Mouse (Mus musculus): ENCODE data around the gene Pfkfb2.
"Not testable (repeated sequence)": the region's sequence is repeated elsewhere in the genome, so short reads cannot be mapped to it uniquely, and the experiment has no call there.

Gene Pfkfb2

DNA sequence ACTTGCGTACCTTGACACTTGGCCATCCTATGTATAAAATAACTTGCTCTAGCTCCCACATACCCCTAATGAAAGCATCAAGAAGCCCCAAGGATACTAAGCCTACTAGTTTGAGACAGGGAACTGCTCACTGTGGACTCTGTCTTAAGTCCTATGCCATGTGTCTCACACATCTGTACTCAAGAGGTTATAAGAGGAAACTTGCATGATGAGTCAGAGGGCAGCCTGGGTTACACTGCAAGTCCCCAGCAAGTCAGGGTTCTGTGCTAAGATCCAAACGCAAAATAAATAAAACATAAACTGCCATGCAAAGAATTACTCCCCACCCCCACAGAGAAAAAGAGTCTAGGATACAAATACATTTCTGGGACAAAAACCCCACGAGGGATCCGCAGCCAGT, 15.0 kb downstream of the Pfkfb2 start:
- in situ Hi-C loops (cut with MboI; ENCODE audit: low pct_unique_long_range_greater_than_20kb in 1 of 2, low sequenced_read_pairs in 2 of 2, unreplicated experiment in 1 of 2): no loop called here

DNA sequence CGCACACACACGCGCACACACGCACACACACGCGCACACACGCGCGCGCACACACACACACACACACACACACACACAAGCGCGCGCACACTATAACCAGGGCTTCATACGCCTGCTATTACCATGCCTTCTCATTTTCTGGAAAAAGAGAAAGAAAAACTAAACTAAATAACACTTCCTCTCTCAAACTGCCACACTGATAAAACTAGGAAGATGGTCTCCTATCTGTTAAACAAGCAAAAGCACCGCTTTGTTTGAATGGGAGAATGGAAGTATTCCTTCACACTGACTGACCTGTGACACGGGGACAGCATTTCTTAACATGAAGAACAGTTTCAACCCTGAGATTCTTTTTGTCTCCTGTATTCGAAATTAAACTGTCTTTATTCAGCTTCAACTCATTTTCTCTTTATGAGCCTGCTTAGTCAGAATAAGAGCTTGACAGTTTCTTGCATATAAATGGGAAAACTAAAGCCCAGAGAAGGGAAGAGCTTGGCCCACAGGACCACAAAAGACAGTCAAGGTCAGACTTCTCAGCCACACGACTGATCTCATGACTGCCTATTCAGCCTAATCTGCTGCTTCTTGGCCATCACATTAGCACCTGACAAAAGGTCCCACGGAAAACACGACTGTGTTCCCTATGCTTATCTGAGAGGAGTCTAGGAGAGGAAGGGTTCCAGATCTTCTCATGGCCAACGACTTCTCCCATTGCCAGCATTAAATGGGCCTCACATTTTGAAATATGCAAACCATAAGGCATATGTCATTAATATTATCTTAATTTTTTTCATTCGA, 18.6 kb downstream of the Pfkfb2 start:
- in situ Hi-C loops (cut with MboI; ENCODE audit: low pct_unique_long_range_greater_than_20kb in 1 of 2, low sequenced_read_pairs in 2 of 2, unreplicated experiment in 1 of 2): no loop called here

DNA sequence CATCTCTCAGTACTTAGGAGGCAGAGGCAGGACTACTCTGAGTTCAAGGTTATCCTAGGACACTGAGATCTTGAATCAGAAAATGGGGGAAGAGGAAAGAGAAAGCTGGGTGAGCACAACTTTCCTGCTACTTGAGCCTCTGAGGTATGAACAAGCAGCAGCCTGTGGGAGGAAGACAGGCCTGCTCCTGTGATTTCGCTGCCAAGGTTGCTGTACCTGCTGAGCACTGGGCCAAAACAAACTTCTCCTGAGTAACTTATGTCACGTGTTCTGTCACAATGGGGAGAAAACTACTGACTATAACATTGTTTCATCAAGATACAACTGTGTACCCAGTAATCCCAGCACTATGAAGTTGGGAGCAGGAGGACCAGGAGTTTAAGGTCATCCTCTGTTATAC, 25.4 kb downstream of the Pfkfb2 start:
- in situ Hi-C loops (cut with MboI; ENCODE audit: low pct_unique_long_range_greater_than_20kb in 1 of 2, low sequenced_read_pairs in 2 of 2, unreplicated experiment in 1 of 2): no loop called here

DNA sequence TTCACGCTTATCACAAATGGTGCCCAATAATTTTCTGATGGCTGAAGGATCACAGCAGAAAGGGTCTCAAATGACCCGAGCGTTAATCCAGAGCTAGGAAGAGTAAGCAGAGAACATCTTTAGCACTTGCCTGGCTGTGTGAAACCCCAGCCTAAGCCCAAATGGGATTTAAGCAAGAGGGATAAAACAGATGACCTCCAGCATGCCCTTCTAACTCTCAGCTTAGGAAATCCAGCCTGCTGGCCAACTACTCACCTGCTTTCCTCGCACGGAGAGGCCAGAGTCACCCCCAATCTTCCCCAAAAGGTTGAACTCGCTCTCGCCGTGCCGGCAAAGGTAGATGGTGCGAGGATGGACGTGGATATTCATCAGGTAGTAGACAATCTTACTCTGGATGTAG, 27.1 kb downstream of the Pfkfb2 start:
- in situ Hi-C loops (cut with MboI; ENCODE audit: low pct_unique_long_range_greater_than_20kb in 1 of 2, low sequenced_read_pairs in 2 of 2, unreplicated experiment in 1 of 2): no loop called here

DNA sequence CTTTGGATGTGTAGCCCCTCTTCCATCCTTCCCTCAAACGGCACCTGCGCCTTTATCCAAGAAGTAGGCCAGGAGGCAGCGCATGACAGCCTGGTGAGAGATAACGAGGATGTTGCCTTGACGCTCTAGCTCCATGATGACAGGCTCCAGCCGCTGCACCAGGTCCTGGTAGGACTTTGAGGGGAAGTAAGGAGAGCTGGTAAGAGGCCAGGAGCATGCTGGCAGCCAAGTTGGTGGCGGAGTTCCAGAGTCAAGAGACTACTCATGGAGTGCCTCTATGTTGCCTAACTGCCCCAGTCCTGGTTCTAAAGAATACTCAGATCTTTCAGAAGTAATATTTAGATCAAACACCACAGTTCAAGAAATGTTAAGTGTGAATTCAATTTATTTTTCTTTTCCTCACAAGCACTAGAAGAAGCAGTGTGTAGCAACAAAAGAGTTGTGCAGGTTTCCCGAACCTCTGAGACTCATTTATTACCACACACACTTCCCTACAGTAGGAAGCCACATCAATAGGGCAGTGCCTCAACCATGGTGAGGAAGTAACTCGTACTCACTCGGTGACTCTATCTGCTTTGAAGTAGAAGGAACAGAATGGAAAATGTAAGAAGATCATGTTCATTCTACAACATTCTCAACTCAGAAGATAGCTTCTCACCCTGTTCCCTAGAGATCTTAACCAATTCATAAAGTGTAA, 29.0 kb downstream of the Pfkfb2 start:
- in situ Hi-C loops (cut with MboI; ENCODE audit: low pct_unique_long_range_greater_than_20kb in 1 of 2, low sequenced_read_pairs in 2 of 2, unreplicated experiment in 1 of 2): no loop called here

DNA sequence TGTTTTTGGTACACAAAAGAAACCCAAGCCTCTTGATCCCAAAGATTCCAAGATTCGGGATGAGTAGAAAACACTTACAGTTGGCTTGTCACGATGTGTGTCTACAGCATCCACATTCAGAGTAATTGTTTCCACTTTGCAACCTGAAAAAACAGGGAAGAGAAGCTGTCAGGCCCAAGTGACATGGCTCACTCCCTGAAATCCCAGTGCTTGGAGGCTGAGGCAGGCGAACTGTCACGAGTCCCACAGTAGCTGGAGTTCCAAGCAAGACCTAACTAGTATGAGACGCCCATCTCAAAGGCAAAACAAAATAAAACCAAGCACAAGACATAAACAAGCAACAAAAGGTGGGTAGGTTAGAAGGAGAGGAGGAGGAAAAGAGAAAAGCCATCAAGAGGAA, 30.5 kb downstream of the Pfkfb2 start:
- in situ Hi-C loops (cut with MboI; ENCODE audit: low pct_unique_long_range_greater_than_20kb in 1 of 2, low sequenced_read_pairs in 2 of 2, unreplicated experiment in 1 of 2): no loop called here

DNA sequence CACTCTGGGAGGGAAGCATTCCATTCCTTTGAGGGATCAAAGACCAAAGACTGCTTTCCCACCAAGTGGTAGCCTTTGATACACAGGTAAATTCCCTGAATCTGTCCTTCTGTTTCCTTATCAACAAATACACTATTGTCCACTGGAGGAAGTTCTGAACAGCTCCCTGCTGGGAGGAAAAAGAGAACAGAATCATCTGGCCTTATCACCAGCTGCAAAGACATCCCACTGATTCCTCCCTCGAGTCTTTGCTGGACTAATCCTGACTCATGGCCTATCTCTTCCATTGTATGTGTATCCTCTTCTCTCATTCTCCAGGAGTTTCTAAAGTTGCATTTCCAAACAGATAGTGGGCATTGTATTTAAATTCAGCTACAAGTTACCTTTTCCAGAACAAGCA, 45.1 kb downstream of the Pfkfb2 start:
- in situ Hi-C loops (cut with MboI; ENCODE audit: low pct_unique_long_range_greater_than_20kb in 1 of 2, low sequenced_read_pairs in 2 of 2, unreplicated experiment in 1 of 2): no loop called here

DNA sequence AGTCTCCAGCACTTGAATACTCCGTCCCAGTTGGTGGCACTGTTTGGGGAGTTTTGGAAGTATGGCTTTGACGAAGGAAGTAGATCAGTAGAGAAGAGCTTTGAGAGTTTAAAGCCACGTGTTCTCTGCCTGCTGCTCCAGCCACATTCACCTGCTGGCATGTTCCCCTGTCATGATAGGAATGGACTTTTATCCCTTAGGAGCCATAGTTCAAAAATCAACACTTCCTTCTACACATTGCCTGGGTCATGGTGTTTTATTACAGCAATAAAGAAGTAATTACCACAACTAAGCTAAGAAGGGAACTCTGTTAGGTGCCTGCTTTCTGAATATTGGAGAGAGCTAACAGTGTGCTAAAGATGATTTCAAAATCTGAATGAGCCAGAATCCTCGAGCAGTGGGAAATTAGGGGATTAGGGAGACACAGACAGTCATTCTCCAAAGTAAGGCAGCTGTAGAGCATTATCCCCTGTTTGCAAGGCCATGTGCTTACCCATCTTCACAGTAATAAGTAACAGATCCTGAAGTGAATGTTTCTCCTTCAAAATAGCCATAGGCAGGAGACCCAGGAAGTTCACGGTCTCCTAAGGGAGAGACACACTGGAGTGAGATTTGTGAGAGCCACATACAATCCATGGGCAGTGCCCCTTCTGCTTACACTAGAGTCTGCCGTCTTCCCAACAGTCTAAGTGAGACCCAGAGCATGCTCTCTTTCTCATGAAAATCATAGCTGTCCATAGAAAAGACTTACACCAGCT, 47.2 kb downstream of the Pfkfb2 start:
- in situ Hi-C loops (cut with MboI; ENCODE audit: low pct_unique_long_range_greater_than_20kb in 1 of 2, low sequenced_read_pairs in 2 of 2, unreplicated experiment in 1 of 2): no loop called here

DNA sequence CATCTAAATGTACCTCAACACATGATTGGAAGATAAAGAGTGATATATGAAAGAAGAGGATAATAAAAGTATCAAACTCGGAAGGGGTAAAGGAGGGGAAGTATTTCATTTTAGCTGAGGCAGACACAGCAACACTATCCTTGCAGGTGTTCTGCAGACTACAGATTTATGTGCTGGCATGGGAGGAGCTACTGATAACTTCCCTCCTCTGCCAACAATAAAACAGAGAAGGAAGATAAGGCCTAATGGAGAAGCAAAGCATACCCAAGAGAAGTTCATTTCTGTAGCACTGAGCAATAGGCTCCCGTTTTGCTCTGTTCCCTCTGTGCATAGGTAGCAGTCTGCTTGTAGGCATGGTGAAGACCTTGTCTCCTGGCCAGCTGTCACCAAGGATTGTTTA, 48.0 kb downstream of the Pfkfb2 start:
- in situ Hi-C loops (cut with MboI; ENCODE audit: low pct_unique_long_range_greater_than_20kb in 1 of 2, low sequenced_read_pairs in 2 of 2, unreplicated experiment in 1 of 2): no loop called here

DNA sequence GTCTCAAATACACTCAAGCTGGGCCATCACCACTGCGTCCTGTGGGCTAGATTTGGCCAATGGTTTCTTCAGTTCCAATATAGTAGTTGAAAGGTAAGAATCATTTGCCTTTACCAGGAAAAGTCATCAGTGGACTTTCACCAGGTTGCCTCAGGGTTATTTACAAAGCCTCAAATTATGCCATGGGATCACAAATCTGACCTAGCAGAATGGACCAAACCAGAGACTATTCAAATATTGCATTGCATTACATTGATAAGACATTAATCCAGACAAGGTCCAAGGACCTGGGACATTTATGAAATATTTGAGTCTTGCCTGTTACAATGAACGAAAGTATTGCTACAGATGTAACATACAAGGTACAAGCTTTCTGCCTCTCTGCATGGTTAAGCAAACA, 50.5 kb downstream of the Pfkfb2 start:
- in situ Hi-C loops (cut with MboI; ENCODE audit: low pct_unique_long_range_greater_than_20kb in 1 of 2, low sequenced_read_pairs in 2 of 2, unreplicated experiment in 1 of 2): no loop called here

DNA sequence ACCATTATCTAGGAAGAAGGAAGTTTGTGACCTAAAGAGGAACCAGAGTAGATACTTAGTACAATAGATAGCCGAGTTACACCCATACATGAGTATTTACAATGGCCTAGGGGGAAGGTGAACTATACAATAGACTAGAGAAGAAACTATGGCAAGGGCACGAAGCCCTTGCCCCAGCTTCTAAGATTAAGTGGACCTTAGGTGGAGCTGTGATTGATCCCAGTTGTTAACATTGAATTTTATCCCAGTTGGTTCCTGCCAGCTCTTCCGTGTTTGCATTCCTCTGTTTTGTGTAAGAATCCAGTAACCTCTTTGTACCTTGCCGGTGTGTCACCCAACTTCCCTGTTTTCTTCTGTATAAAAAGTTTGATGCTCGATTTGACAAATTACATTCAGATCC, 65.5 kb downstream of the Pfkfb2 start:
- in situ Hi-C loops (cut with MboI; ENCODE audit: low pct_unique_long_range_greater_than_20kb in 1 of 2, low sequenced_read_pairs in 2 of 2, unreplicated experiment in 1 of 2): not testable (repeated sequence)

DNA sequence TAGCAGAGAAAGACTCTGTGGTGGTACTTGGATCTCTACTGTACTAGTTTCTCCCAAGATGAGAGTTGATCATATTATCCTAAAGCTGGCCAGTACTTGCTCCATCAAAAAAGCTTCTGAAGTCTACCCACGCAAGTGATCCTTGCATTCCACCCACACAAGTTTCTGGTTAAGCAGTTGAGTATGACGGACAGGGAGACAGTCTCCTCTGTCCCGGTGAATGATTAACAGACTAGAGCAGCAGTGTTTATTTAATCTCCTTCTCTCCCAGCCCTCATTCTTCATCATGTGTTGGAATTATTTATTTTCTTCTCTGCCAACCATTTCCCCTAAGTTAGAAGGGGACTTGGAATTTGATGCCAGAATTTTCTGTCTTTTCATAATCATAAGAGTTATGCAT, 67.6 kb downstream of the Pfkfb2 start, which contains the start of gene C4bp:
Gene C4bp (minus strand): TSS at position 179 of the 400 bp plus-strand sequence.
- in situ Hi-C loops (cut with MboI; ENCODE audit: low pct_unique_long_range_greater_than_20kb in 1 of 2, low sequenced_read_pairs in 2 of 2, unreplicated experiment in 1 of 2): no loop called here

DNA sequence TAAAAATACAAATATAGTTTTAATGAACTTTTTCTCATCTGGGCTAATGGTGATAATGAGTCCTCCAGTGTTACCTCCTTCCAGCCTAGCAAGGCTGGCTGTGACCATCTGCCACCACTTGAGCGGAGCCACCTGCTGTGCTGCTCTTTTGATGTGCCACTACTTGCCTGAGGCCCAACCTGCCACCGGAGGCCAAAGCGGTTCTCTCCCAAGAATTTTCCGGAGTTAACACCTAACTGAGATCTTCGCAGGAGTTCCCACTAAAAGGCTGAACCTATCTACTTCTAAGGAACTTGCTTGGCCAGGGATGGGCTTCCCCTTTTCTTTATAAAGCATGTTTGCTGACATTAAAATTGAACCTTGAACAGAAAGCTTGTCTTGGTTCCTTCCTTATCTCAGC, 69.4 kb downstream of the Pfkfb2 start:
- in situ Hi-C loops (cut with MboI; ENCODE audit: low pct_unique_long_range_greater_than_20kb in 1 of 2, low sequenced_read_pairs in 2 of 2, unreplicated experiment in 1 of 2): not testable (repeated sequence)

DNA sequence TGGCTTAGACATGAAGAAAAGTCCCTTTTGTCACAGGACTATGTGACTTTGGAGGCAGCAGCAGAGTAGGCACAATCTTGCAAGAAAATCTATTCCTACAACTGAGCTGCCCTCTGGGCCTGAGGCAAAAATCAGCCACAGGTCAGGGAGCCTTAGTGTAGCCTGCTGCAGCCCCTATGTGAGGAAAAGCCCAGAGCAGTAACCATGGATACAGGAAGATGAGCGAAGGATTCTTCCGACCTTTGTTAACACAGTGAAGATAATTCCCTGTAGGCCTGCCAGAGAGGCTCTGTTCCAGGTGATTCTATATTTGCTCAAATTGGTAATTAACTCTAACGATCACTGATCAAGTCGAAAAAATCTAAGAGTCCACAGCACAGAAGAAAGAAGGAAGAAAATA, 85.0 kb downstream of the Pfkfb2 start:
- in situ Hi-C loops (cut with MboI; ENCODE audit: low pct_unique_long_range_greater_than_20kb in 1 of 2, low sequenced_read_pairs in 2 of 2, unreplicated experiment in 1 of 2): no loop called here

DNA sequence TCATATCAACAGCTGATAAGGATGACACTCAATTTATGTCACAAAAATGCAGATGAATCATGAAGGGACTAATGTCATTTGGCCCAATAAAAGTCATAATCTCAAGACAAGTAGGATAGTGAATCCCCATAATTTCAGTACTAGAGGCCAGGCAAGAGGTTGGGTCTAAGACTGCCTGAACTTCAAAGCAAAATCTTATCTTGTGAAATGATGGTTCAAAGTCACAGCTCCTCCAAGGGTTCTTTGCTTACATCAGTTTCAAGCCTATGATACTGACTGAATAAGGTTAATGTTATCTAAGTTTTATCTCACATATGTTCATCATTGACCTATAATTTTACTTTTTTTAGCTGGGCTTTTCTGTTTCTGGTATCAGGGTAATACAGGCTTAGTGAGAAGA, 88.1 kb downstream of the Pfkfb2 start:
- in situ Hi-C loops (cut with MboI; ENCODE audit: low pct_unique_long_range_greater_than_20kb in 1 of 2, low sequenced_read_pairs in 2 of 2, unreplicated experiment in 1 of 2): no loop called here
